Mouse (Mus musculus): Measurements from ENCODE around the gene Spata19. TPM values are rescaled to one million over a fixed set of nuclear protein-coding genes. Genes with fewer than 3 reads are reported as not detected.
A peak's percentile ranks its signal among the peaks of the same experiment; 100 is the strongest.

Gene Spata19
- polyA plus RNA-seq (2014; fragmentation: Nextera tagmentation; extraction: Ambion mirVana), result not detected in 2 replicates

DNA sequence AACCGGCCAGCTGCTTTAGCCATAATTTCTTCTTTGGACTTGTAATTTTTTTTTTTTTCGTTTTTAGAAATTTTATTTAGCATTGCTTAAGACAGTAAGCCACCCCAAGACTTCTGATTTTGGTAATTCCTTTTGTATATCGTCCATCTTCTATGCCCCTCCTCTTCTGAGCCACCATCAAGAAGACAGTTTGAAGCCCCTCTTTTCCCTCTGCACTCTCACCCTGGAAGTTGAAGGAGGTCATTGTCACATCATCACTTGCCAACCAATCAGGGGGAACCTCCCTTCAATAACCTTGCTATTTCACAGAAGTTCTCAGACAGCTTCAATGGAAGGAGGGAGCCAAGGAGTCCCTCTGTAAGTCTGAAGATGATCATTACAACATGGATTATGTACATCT lies at the start of gene Spata19:
Gene Spata19, plus strand, starts transcription at position 301 of the 400 bp plus-strand sequence.
- H3K27ac ChIP-seq (ENCODE audit: low read depth, low read length), result no peak within 1 kb of the TSS

DNA sequence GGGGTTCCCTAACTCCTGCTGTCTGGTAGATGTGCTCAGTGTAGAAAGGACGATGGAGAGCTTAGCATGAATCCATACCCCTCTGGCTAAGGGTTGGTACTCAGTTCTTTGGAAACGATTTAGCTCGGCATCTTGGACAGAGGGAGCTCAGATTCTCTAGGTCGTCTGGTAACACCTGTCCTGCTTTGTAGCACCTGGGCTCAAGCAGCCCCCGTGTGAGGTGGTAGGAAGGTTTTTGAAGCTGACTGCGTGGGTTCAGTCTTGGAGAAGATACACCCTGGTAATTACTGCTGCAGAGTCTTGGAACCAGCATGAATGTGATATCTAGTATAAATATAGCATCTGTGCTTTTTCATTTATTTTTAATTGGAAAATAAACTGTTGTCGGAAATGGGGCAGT lies 43.5 kb upstream of the Spata19 start:
- ATAC-seq (ENCODE audit: low FRiP score, low TSS enrichment), result no peak

More for the DNA sequence above, at the start of gene Spata19:
- Histone ChIP-seq H3K36me3 (ENCODE audit: control insufficient read depth, insufficient read depth, low read length) (no peaks in the 10 kb centered on the region), H3K9ac (ENCODE audit: low read depth, low read length) (no peak within 1 kb of the TSS), H3K4me3 (ENCODE audit: low read length) (no peak within 1 kb of the TSS), H3K4me2 (replicated peaks; ENCODE audit: low read depth, low read length) (no peak within 1 kb of the TSS), H3K27me3 (ENCODE audit: control insufficient read depth, insufficient read depth, low read length) (no peaks in the 10 kb centered on the region), H3K4me1 (ENCODE audit: control insufficient read depth, insufficient read depth, low read length) (no peaks in the 10 kb centered on the region), H3K9me3 (ENCODE audit: control insufficient read depth, low read length) (no peaks in the 10 kb centered on the region)
- WGBS, result 68% methylated on average over 3 of the region's 3 CpGs
- no peak for ATAC-seq (ENCODE audit: low FRiP score, low TSS enrichment)

DNA sequence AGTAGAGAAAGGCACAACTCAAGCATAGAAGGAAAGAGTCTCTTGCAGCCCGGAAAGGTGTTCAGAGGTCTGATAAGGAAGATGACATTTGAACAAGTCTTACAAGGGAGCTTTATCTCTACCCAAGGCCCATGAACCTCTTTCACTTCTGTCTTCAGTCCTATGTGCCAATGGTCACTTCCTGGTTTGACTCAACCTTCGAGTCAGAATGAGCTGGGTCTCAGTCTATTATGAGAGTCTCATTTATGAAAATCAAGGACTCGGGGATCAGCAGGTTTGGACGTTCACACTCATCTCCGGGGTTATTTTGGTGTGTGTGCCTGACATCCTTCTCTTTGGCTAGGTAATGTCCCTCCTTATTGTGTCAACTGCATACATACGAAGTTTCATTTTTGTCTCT lies 38.7 kb upstream of the Spata19 start:
- Histone ChIP-seq H3K36me3 (ENCODE audit: control insufficient read depth, insufficient read depth, low read length) (no peaks in the 10 kb centered on the region), H3K4me3 (ENCODE audit: low read length) (no peak overlapping the region), H3K4me1 (ENCODE audit: control insufficient read depth, insufficient read depth, low read length) (no peaks in the 10 kb centered on the region), H3K9ac (ENCODE audit: low read depth, low read length) (no peak overlapping the region), H3K27ac (ENCODE audit: low read depth, low read length) (no peak overlapping the region), H3K27me3 (ENCODE audit: control insufficient read depth, insufficient read depth, low read length) (no peaks in the 10 kb centered on the region), H3K9me3 (ENCODE audit: control insufficient read depth, low read length) (no peaks in the 10 kb centered on the region), H3K4me2 (replicated peaks; ENCODE audit: low read depth, low read length) (no peak overlapping the region)
- ATAC-seq (ENCODE audit: low FRiP score, low TSS enrichment), result no peak
- WGBS, result 92% methylated on average over 6 of the region's 6 CpGs

More for the DNA sequence above, 43.5 kb upstream of the Spata19 start:
- H3K4me2 ChIP-seq (replicated peaks; ENCODE audit: low read depth, low read length), result no peak overlapping the region
- H3K27ac ChIP-seq (ENCODE audit: low read depth, low read length), result no peak overlapping the region
- no peaks in the 10 kb centered on the region for H3K36me3 ChIP-seq (ENCODE audit: control insufficient read depth, insufficient read depth, low read length)
- 81% methylated on average over 7 of the region's 7 CpGs for WGBS
- H3K9ac ChIP-seq (ENCODE audit: low read depth, low read length), result no peak overlapping the region
- H3K27me3 ChIP-seq (ENCODE audit: control insufficient read depth, insufficient read depth, low read length), result no peaks in the 10 kb centered on the region
- no peak overlapping the region for H3K4me3 ChIP-seq (ENCODE audit: low read length)
- H3K9me3 ChIP-seq (ENCODE audit: control insufficient read depth, low read length), result no peaks in the 10 kb centered on the region
- H3K4me1 ChIP-seq (ENCODE audit: control insufficient read depth, insufficient read depth, low read length), result no peaks in the 10 kb centered on the region

DNA sequence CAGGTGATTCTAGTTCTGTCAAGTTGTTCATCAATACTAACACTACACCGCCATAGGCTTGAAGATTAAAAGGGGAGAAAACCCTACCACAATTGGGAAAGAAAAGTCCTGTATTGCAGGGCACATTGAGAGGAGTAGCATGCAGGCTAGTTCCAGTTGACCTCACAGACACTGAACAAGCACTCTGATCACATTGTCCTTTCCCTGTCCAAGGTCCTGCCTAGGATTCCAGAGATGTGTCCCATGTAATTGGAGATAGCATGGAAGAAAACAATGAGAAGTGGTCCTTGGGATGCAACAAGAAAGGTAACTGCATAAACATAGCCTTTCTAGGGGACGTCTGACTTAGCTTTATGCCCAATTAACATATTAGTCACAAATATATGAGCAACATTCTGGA lies 29.4 kb upstream of the Spata19 start:
- Histone ChIP-seq H3K4me2 (replicated peaks; ENCODE audit: low read depth, low read length) (no peak overlapping the region), H3K9me3 (ENCODE audit: control insufficient read depth, low read length) (no peaks in the 10 kb centered on the region), H3K9ac (ENCODE audit: low read depth, low read length) (no peak overlapping the region), H3K27me3 (ENCODE audit: control insufficient read depth, insufficient read depth, low read length) (no peaks in the 10 kb centered on the region), H3K36me3 (ENCODE audit: control insufficient read depth, insufficient read depth, low read length) (no peaks in the 10 kb centered on the region), H3K27ac (ENCODE audit: low read depth, low read length) (no peak overlapping the region), H3K4me3 (ENCODE audit: low read length) (no peak overlapping the region), H3K4me1 (ENCODE audit: control insufficient read depth, insufficient read depth, low read length) (no peaks in the 10 kb centered on the region)
- WGBS, result 51% methylated on average over 2 of the region's 2 CpGs
- no peak for ATAC-seq (ENCODE audit: low FRiP score, low TSS enrichment)

- Histone ChIP-seq H3K27ac (ENCODE audit: low read depth, low read length) (no peak overlapping the region), H3K36me3 (ENCODE audit: control insufficient read depth, insufficient read depth, low read length) (no peaks in the 10 kb centered on the region), H3K9me3 (ENCODE audit: control insufficient read depth, low read length) (no peaks in the 10 kb centered on the region), H3K27me3 (ENCODE audit: control insufficient read depth, insufficient read depth, low read length) (no peaks in the 10 kb centered on the region), H3K4me1 (ENCODE audit: control insufficient read depth, insufficient read depth, low read length) (no peaks in the 10 kb centered on the region), H3K4me2 (replicated peaks; ENCODE audit: low read depth, low read length) (no peak overlapping the region), H3K4me3 (ENCODE audit: low read length) (no peak overlapping the region), H3K9ac (ENCODE audit: low read depth, low read length) (no peak overlapping the region)
- ATAC-seq (ENCODE audit: low FRiP score, low TSS enrichment), result peak; percentile 57; the same call in 1 of the 2 replicates
- WGBS, result 21% methylated on average over 2 of the region's 2 CpGs
Measured at GRCm38 (mm10) chr9:27369108-27369507, 27.5 kb upstream of the Spata19 start.

GRCm38 (mm10) chr9:27375746-27376145 lies 20.9 kb upstream of the Spata19 start:
- Histone ChIP-seq H3K4me2 (replicated peaks; ENCODE audit: low read depth, low read length) (no peak overlapping the region), H3K27me3 (ENCODE audit: control insufficient read depth, insufficient read depth, low read length) (no peaks in the 10 kb centered on the region), H3K9me3 (ENCODE audit: control insufficient read depth, low read length) (no peaks in the 10 kb centered on the region), H3K36me3 (ENCODE audit: control insufficient read depth, insufficient read depth, low read length) (no peaks in the 10 kb centered on the region), H3K4me1 (ENCODE audit: control insufficient read depth, insufficient read depth, low read length) (no peaks in the 10 kb centered on the region), H3K27ac (ENCODE audit: low read depth, low read length) (no peak overlapping the region), H3K9ac (ENCODE audit: low read depth, low read length) (no peak overlapping the region), H3K4me3 (ENCODE audit: low read length) (no peak overlapping the region)
- 81% methylated on average over 1 of the region's 1 CpGs for WGBS
- ATAC-seq (ENCODE audit: low FRiP score, low TSS enrichment), result no peak

DNA sequence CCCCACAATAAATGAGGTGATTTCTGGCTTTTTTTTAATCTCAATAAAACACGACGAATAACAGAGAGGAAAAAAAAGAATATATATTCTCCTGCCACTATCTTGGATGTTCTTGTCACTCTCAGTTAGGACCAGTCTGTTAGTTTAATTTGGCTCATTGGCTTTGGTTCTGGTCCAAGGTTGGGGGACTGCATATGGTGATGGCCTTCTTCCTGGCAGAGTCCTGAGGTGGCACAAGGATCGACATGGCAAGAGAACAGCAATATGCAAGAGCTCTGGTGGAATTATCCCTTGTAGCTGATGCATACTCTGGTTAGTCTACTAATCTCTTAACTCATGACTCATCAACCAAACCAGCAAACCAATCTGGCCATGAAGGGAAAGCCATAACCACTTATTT lies 9.6 kb upstream of the Spata19 start:
- Histone ChIP-seq H3K4me3 (ENCODE audit: low read length) (no peak overlapping the region), H3K4me1 (ENCODE audit: control insufficient read depth, insufficient read depth, low read length) (no peaks in the 10 kb centered on the region), H3K4me2 (replicated peaks; ENCODE audit: low read depth, low read length) (no peak overlapping the region), H3K9ac (ENCODE audit: low read depth, low read length) (no peak overlapping the region), H3K9me3 (ENCODE audit: control insufficient read depth, low read length) (no peaks in the 10 kb centered on the region), H3K36me3 (ENCODE audit: control insufficient read depth, insufficient read depth, low read length) (no peaks in the 10 kb centered on the region), H3K27ac (ENCODE audit: low read depth, low read length) (no peak overlapping the region), H3K27me3 (ENCODE audit: control insufficient read depth, insufficient read depth, low read length) (no peaks in the 10 kb centered on the region)
- WGBS, result 90% methylated on average over 3 of the region's 3 CpGs
- no peak for ATAC-seq (ENCODE audit: low FRiP score, low TSS enrichment)

- Histone ChIP-seq H3K4me3 (ENCODE audit: low read length) (no peak overlapping the region), H3K9me3 (ENCODE audit: control insufficient read depth, low read length) (no peaks in the 10 kb centered on the region), H3K27ac (ENCODE audit: low read depth, low read length) (no peak overlapping the region), H3K4me1 (ENCODE audit: control insufficient read depth, insufficient read depth, low read length) (no peaks in the 10 kb centered on the region), H3K27me3 (ENCODE audit: control insufficient read depth, insufficient read depth, low read length) (no peaks in the 10 kb centered on the region), H3K4me2 (replicated peaks; ENCODE audit: low read depth, low read length) (no peak overlapping the region), H3K36me3 (ENCODE audit: control insufficient read depth, insufficient read depth, low read length) (no peaks in the 10 kb centered on the region), H3K9ac (ENCODE audit: low read depth, low read length) (no peak overlapping the region)
- no peak for ATAC-seq (ENCODE audit: low FRiP score, low TSS enrichment)
- WGBS, result 90% methylated on average over 4 of the region's 4 CpGs
Measured at GRCm38 (mm10) chr9:27401169-27401568, 4.6 kb downstream of the Spata19 start.

- H3K4me2 ChIP-seq (replicated peaks; ENCODE audit: low read depth, low read length), result no peak overlapping the region
- H3K27me3 ChIP-seq (ENCODE audit: control insufficient read depth, insufficient read depth, low read length), result no peaks in the 10 kb centered on the region
- ATAC-seq (ENCODE audit: low FRiP score, low TSS enrichment), result peak; percentile 44; the same call in 1 of the 2 replicates
- no peaks in the 10 kb centered on the region for H3K36me3 ChIP-seq (ENCODE audit: control insufficient read depth, insufficient read depth, low read length)
- no peaks in the 10 kb centered on the region for H3K9me3 ChIP-seq (ENCODE audit: control insufficient read depth, low read length)
- H3K9ac ChIP-seq (ENCODE audit: low read depth, low read length), result no peak overlapping the region
- H3K4me1 ChIP-seq (ENCODE audit: control insufficient read depth, insufficient read depth, low read length), result no peaks in the 10 kb centered on the region
- no peak overlapping the region for H3K27ac ChIP-seq (ENCODE audit: low read depth, low read length)
- H3K4me3 ChIP-seq (ENCODE audit: low read length), result no peak overlapping the region
Measured at GRCm38 (mm10) chr9:27409733-27410132, 13.1 kb downstream of the Spata19 start.
